Mouse (Mus musculus) kidney, embryonic 16.5 days (tissue): ENCODE data around the gene Mapre1. TPM values are rescaled to one million over a fixed set of nuclear protein-coding genes. Genes with fewer than 3 reads are reported as not detected.
"Not testable (repeated sequence)": the region's sequence is repeated elsewhere in the genome, so short reads cannot be mapped to it uniquely, and the experiment has no call there.

Experiments
- ATAC-seq: fragments of 200-750 bp; cut with Nextera tagmentation; 2 replicates; pipeline ENCODE4 v1.8.0; 2017; ENCODE audit warnings: moderate TSS enrichment; ENCODE audit not compliant: low FRiP score, low TSS enrichment
- H3K27ac ChIP-seq: fragments of 300-500 bp; sonication (generic); 2 replicates; pipeline ENCODE4 v1.5.1; 2014; ENCODE audit warnings: low read length
- H3K27me3 ChIP-seq: fragments of 300-500 bp; sonication (generic); 2 replicates; pipeline ENCODE4 v1.6.1; 2014; ENCODE audit warnings: low read length, control low read depth, mixed read lengths; ENCODE audit not compliant: insufficient read depth
- H3K36me3 ChIP-seq: fragments of 300-500 bp; sonication (generic); 2 replicates; pipeline ENCODE4 v1.6.1; 2014; ENCODE audit warnings: low read length, control low read depth, mixed read lengths; ENCODE audit not compliant: insufficient read depth
- H3K4me1 ChIP-seq: fragments of 300-500 bp; sonication (generic); 2 replicates; pipeline ENCODE4 v1.6.1; 2014; ENCODE audit warnings: low read length, control low read depth, mixed read lengths; ENCODE audit not compliant: insufficient read depth
- H3K4me2 ChIP-seq: fragments of 300-500 bp; sonication (generic); replicated peaks from 2 replicates; pipeline ENCODE4 v1.6.1; 2014; ENCODE audit warnings: low read depth, low read length
- H3K4me3 ChIP-seq: fragments of 300-500 bp; sonication (generic); 2 replicates; pipeline ENCODE4 v1.5.1; 2014; ENCODE audit warnings: mild to moderate bottlenecking, low read length
- H3K9ac ChIP-seq: fragments of 300-500 bp; sonication (generic); replicated peaks from 2 replicates; pipeline ENCODE4 v1.6.1; 2014; ENCODE audit warnings: low read length
- H3K9me3 ChIP-seq: fragments of 300-500 bp; sonication (generic); 2 replicates; pipeline ENCODE4 v1.6.1; 2016; ENCODE audit warnings: low read length, control low read depth
- WGBS: fragments of 180-500 bp; shearing (Covaris S2); extraction: QIAGEN DNeasy Blood & Tissue Kit; methylation state at CpG from one replicate; pipeline ENCODE4 v1.1.7; 2014; 5-methylcytosine and 5-hydroxymethylcytosine counted together
- polyA plus RNA-seq: library from polyadenylated mRNA; unstranded; fragments of >200 nt; fragmentation: Nextera tagmentation; extraction: Ambion mirVana; gene quantifications from 2 replicates; pipeline ENCODE4 v1.2.1, GENCODE M21; 2015

Gene Mapre1
- polyA plus RNA-seq, 1 experiment from 2014 or later: 228 TPM

DNA sequence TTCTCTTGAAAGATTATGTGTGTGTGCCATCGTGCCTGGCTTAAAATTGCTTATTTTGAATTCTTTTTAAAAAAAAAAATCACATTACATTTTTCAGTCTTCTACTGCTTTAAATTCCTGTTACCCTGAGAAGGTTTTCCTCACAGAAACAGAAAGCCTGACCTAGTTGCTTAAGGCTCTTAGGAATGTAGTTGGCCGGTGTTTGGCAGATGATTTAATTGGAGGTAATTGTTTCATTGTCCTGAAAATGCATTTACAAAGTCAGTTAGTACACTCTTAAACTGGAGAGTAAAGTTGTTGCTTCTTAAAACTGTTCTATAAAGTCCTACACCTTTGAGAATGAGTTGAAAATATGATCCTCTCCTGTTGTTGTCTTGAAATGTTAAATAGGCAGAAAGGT lies 27.8 kb downstream of the Mapre1 start:
- ATAC-seq: no peak
- H3K27me3 ChIP-seq: no peaks in the 10 kb centered on the region
- peaks cover 47% of the 10 kb centered on the region for H3K36me3 ChIP-seq
- no peak overlapping the region for H3K27ac ChIP-seq
- H3K4me2 ChIP-seq: no peak overlapping the region
- no peak overlapping the region for H3K9ac ChIP-seq
- 90% methylated on average over 2 of the region's 2 CpGs for WGBS
- no peaks in the 10 kb centered on the region for H3K9me3 ChIP-seq
- H3K4me3 ChIP-seq: no peak overlapping the region
- no peaks in the 10 kb centered on the region for H3K4me1 ChIP-seq

DNA sequence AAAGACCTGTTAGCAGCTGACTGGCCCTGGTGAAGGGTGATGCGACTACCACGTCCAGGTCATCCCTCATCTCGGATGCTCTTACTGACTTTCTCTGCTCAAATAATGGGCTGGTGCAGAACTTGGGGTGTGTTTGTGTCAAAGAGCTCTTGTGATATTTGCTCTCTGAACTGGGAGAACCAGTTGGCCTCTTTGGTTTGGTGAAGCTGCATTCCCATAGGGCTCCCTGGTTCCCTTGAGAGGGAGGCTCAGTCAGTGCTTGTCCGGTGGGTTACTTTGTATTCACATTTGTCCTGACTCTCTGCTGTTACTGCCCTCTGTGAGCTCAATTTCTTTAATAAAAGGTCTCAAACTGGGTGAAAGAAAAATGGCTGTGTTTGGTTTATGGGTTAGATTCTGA lies 31.9 kb downstream of the Mapre1 start:
- H3K4me2 ChIP-seq: no peak overlapping the region
- no peak overlapping the region for H3K4me3 ChIP-seq
- H3K9ac ChIP-seq: no peak overlapping the region
- H3K36me3 ChIP-seq: peaks cover 29% of the 10 kb centered on the region
- H3K27me3 ChIP-seq: no peaks in the 10 kb centered on the region
- H3K27ac ChIP-seq: no peak overlapping the region
- H3K4me1 ChIP-seq: no peaks in the 10 kb centered on the region
- no peak for ATAC-seq
- 97% methylated on average over 4 of the region's 4 CpGs for WGBS
- no peaks in the 10 kb centered on the region for H3K9me3 ChIP-seq

GRCm38 (mm10) chr2:153775472-153775871 lies 34.4 kb downstream of the Mapre1 start:
- peaks cover 17% of the 10 kb centered on the region for H3K36me3 ChIP-seq
- no peak overlapping the region for H3K9ac ChIP-seq
- no peak overlapping the region for H3K4me3 ChIP-seq
- no peaks in the 10 kb centered on the region for H3K27me3 ChIP-seq
- no peak overlapping the region for H3K4me2 ChIP-seq
- WGBS: 90% methylated on average over 4 of the region's 4 CpGs
- ATAC-seq: no peak
- H3K9me3 ChIP-seq: no peaks in the 10 kb centered on the region
- H3K4me1 ChIP-seq: peaks cover 7% of the 10 kb centered on the region; the same call in 1 of the 2 replicates
- H3K27ac ChIP-seq: no peak overlapping the region

DNA sequence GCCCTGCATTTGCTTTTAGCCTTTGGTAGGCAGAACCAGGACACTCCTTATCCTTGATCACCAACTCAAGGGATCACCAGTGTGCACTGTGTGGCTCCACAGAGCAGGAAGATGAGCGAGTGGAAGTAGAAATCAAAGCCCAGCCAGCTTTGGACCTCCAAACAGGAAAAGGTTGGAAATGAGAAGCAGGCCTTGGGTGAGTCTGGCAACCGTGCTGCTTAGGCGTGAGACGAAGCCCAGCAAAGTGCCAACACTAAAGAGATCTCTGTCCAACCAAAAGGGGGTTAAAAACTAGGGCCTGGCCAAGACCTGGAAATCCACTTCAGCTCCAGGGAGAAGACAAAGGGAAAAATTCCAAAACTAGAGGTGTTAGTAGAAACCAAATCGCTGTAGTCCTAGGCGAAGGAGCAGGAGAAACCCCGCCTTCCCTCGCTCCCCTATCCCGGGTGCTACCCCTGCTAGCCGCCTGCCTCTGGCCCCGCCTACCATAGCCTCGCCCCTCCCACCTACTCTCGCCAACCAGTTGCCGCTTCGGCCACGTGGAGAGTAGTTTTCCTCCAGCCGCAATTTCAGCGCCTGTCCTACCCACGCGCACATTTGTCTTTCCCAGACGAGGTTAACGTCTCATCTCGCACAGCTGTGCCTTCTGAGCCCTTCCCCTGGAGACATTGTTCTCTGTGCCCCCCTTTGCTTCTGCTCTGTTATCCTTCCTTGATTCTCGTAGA lies 37.7 kb downstream of the Mapre1 start:
- 11% methylated on average over 24 of the region's 24 CpGs for WGBS
- peak overlapping the region; percentile 74 for H3K4me2 ChIP-seq
- no peak overlapping the region for H3K27ac ChIP-seq
- H3K27me3 ChIP-seq: no peaks in the 10 kb centered on the region
- peak; percentile 93 for ATAC-seq
- H3K36me3 ChIP-seq: peaks cover 4% of the 10 kb centered on the region
- no peaks in the 10 kb centered on the region for H3K9me3 ChIP-seq
- peaks cover 7% of the 10 kb centered on the region; the same call in 1 of the 2 replicates for H3K4me1 ChIP-seq
- peak overlapping the region; percentile 45; the same call in 1 of the 2 replicates for H3K9ac ChIP-seq
- H3K4me3 ChIP-seq: peak overlapping the region; percentile 42

GRCm38 (mm10) chr2:153779394-153779981 lies 38.4 kb downstream of the Mapre1 start, which contains the start of gene Efcab8:
TSS of gene Efcab8 (plus strand) at chr2:153779931.
- Histone ChIP-seq H3K9ac (peak within 1 kb of the TSS; percentile 45; the same call in 1 of the 2 replicates), H3K27ac (no peak within 1 kb of the TSS), H3K4me3 (peak within 1 kb of the TSS; percentile 42), H3K9me3 (no peaks in the 10 kb centered on the region), H3K4me1 (peaks cover 7% of the 10 kb centered on the region; the same call in 1 of the 2 replicates), H3K27me3 (no peaks in the 10 kb centered on the region), H3K36me3 (no peaks in the 10 kb centered on the region), H3K4me2 (peak within 1 kb of the TSS; percentile 74)
- ATAC-seq: peak; percentile 46; the same call in 1 of the 2 replicates
- WGBS: 37% methylated on average over 11 of the region's 12 CpGs

GRCm38 (mm10) chr2:153781181-153781580 lies 40.1 kb downstream of the Mapre1 start:
- Histone ChIP-seq H3K4me2 (no peak overlapping the region), H3K4me3 (no peak overlapping the region), H3K9ac (no peak overlapping the region), H3K27me3 (no peaks in the 10 kb centered on the region), H3K9me3 (no peaks in the 10 kb centered on the region), H3K4me1 (peaks cover 7% of the 10 kb centered on the region; the same call in 1 of the 2 replicates), H3K36me3 (no peaks in the 10 kb centered on the region), H3K27ac (no peak overlapping the region)
- 89% methylated on average over 4 of the region's 4 CpGs for WGBS
- no peak for ATAC-seq

DNA sequence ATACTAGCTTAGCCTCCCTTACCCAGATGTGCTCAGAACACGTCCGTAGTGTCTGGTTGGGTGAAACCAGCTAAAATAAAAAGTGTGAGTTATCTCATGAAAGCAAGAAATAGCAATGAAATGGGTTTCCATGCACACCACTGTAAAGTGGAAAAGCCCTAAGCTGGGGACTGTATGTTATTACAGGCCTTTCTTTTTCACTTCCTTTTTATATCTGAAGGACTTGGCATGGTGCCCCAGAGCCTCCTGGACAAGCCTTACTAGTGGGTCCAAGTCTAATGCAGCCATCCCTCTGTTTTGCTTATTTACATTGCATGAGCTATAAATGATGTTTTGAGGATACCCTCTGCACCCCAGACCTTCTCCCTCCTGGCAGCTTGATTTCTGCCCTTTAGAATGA lies 43.6 kb downstream of the Mapre1 start:
- no peak for ATAC-seq
- 85% methylated on average over 2 of the region's 2 CpGs for WGBS
- H3K4me1 ChIP-seq: no peaks in the 10 kb centered on the region
- H3K4me2 ChIP-seq: no peak overlapping the region
- H3K9me3 ChIP-seq: no peaks in the 10 kb centered on the region
- H3K27me3 ChIP-seq: no peaks in the 10 kb centered on the region
- no peak overlapping the region for H3K27ac ChIP-seq
- no peak overlapping the region for H3K4me3 ChIP-seq
- H3K36me3 ChIP-seq: no peaks in the 10 kb centered on the region
- no peak overlapping the region for H3K9ac ChIP-seq

- peaks cover 2% of the 10 kb centered on the region; the same call in 1 of the 2 replicates for H3K4me1 ChIP-seq
- H3K4me2 ChIP-seq: no peak overlapping the region
- H3K27ac ChIP-seq: no peak overlapping the region
- no peaks in the 10 kb centered on the region for H3K9me3 ChIP-seq
- H3K4me3 ChIP-seq: no peak overlapping the region
- ATAC-seq: no peak
- H3K27me3 ChIP-seq: no peaks in the 10 kb centered on the region
- no peak overlapping the region for H3K9ac ChIP-seq
- no peaks in the 10 kb centered on the region for H3K36me3 ChIP-seq
These were observed 52.3 kb downstream of the Mapre1 start for GRCm38 (mm10) chr2:153793366-153793765.

GRCm38 (mm10) chr2:153795090-153795489 lies 54.0 kb downstream of the Mapre1 start:
- Histone ChIP-seq H3K4me2 (no peak overlapping the region), H3K27me3 (no peaks in the 10 kb centered on the region), H3K36me3 (no peaks in the 10 kb centered on the region), H3K4me3 (no peak overlapping the region), H3K9me3 (no peaks in the 10 kb centered on the region), H3K4me1 (peaks cover 2% of the 10 kb centered on the region; the same call in 1 of the 2 replicates), H3K9ac (no peak overlapping the region), H3K27ac (no peak overlapping the region)
- ATAC-seq: no peak
- 63% methylated on average over 5 of the region's 5 CpGs for WGBS

GRCm38 (mm10) chr2:153807464-153807863 lies 66.4 kb downstream of the Mapre1 start:
- H3K27ac ChIP-seq, H3K4me2 ChIP-seq, H3K9ac ChIP-seq, H3K9me3 ChIP-seq, H3K4me1 ChIP-seq, H3K4me3 ChIP-seq, H3K27me3 ChIP-seq, ATAC-seq, H3K36me3 ChIP-seq: not testable (repeated sequence)
